Mouse (Mus musculus) kidney, adult 8-10 months (tissue): ENCODE data around the gene Zfp653.
"Not testable (repeated sequence)": the region's sequence is repeated elsewhere in the genome, so short reads cannot be mapped to it uniquely, and the experiment has no call there.

ENCODE experiments used
- DNase-seq, 2 experiments: peaks; one replicate each; pipeline ENCODE4 v3.0.0; 2022

Zfp653 gene

GRCm38 (mm10) chr9:22070791-22071573 is at the start of gene Zfp653, which contains the start of gene Gm49318:
TSS of gene Zfp653 (minus strand) at chr9:22071376.
TSS of gene Gm49318 (minus strand) at chr9:22071259.
- peak; percentile 98 for DNase-seq

- DNase-seq, result no peak
These were observed 48.4 kb upstream of the Zfp653 start for GRCm38 (mm10) chr9:22119543-22119942.

GRCm38 (mm10) chr9:22117754-22118456 is 46.7 kb upstream of the Zfp653 start:
- DNase-seq, result peak; percentile 51 to 58

GRCm38 (mm10) chr9:22116740-22117426 is 45.7 kb upstream of the Zfp653 start, which contains the start of gene Elof1:
TSS of gene Elof1 (minus strand) at chr9:22117172.
- peak; percentile 97 for DNase-seq

GRCm38 (mm10) chr9:22116086-22116485 is 44.9 kb upstream of the Zfp653 start:
- DNase-seq, result no peak

GRCm38 (mm10) chr9:22115635-22116034 is 44.5 kb upstream of the Zfp653 start:
- DNase-seq, result no peak

- DNase-seq, result no peak
These were observed 37.0 kb upstream of the Zfp653 start for GRCm38 (mm10) chr9:22108194-22108593.

GRCm38 (mm10) chr9:22099922-22100321 is 28.7 kb upstream of the Zfp653 start:
- DNase-seq, result no peak

- no peak for DNase-seq
These were observed 28.0 kb upstream of the Zfp653 start, which contains the start of gene Cnn1 for GRCm38 (mm10) chr9:22098993-22099696. TSS of gene Cnn1 (plus strand) at chr9:22099216.

GRCm38 (mm10) chr9:22095854-22096307 is 24.7 kb upstream of the Zfp653 start:
- peak; percentile 61 to 86 for DNase-seq

GRCm38 (mm10) chr9:22092746-22093145 is 21.6 kb upstream of the Zfp653 start:
- DNase-seq, result no peak

GRCm38 (mm10) chr9:22089986-22090385 is 18.8 kb upstream of the Zfp653 start:
- DNase-seq, result no peak

GRCm38 (mm10) chr9:22089281-22089680 is 18.1 kb upstream of the Zfp653 start:
- no peak for DNase-seq

GRCm38 (mm10) chr9:22087034-22087618 is 15.9 kb upstream of the Zfp653 start:
- no peak for DNase-seq

- DNase-seq, result no peak
These were observed 14.8 kb upstream of the Zfp653 start for GRCm38 (mm10) chr9:22086012-22086411.

- DNase-seq, result peak; percentile 97 to 98
These were observed 14.1 kb upstream of the Zfp653 start, which contains the start of gene Ecsit for GRCm38 (mm10) chr9:22085022-22085834. TSS of gene Ecsit (minus strand) at chr9:22085438.

GRCm38 (mm10) chr9:22084667-22085021 is 13.5 kb upstream of the Zfp653 start:
- DNase-seq, result no peak

- DNase-seq, result no peak
These were observed 5.0 kb upstream of the Zfp653 start for GRCm38 (mm10) chr9:22076223-22076622.

- DNase-seq, result not testable (repeated sequence)
These were observed 4.6 kb upstream of the Zfp653 start for GRCm38 (mm10) chr9:22075778-22076177.

- DNase-seq, result no peak
These were observed 1.1 kb upstream of the Zfp653 start for GRCm38 (mm10) chr9:22072276-22072675.

- no peak for DNase-seq
These were observed 1.2 kb downstream of the Zfp653 start for GRCm38 (mm10) chr9:22069881-22070553.
